Mouse (Mus musculus): ENCODE measurements around the gene Ccdc141. TPM values are rescaled to one million over a fixed set of nuclear protein-coding genes. Genes with fewer than 3 reads are reported as not detected.

Ccdc141 gene
- total RNA-seq, 1 experiment: 3.3 TPM

- no peak for TF ChIP-seq MAFK (IDR thresholded peaks at IDR 0.05; ENCODE audit: insufficient read depth, low read depth, low read length)
- no peak for TF ChIP-seq CHD2 (IDR thresholded peaks at IDR 0.05; ENCODE audit: low read depth, low read length)
- no peak for TF ChIP-seq HCFC1 (IDR thresholded peaks at IDR 0.05; ENCODE audit: borderline replicate concordance, insufficient read depth, low read length)
- TF ChIP-seq ZNF384 (IDR thresholded peaks at IDR 0.05; ENCODE audit: low read depth, low read length): no peak
- no peak for TF ChIP-seq ZC3H11A (IDR thresholded peaks at IDR 0.05; ENCODE audit: borderline replicate concordance, low read depth, low read length)
- Histone ChIP-seq H3K4me3 (ENCODE audit: insufficient read depth in 1 of 2, low read depth in 1 of 2, low read length in 2 of 2, poor library complexity in 1 of 2, severe bottlenecking in 1 of 2) (no peak overlapping the region), H3K9me3 (ENCODE audit: control insufficient read depth, insufficient read depth, low read depth, low read length) (no peaks in the 10 kb centered on the region), H3K4me1 (ENCODE audit: control insufficient read depth in 2 of 2, insufficient read depth in 2 of 2, low read length in 2 of 2, poor library complexity in 1 of 2) (peaks cover 8 to 12% of the 10 kb centered on the region in 2 experiments; a peak in 3 of 4 replicates), H3K9ac (ENCODE audit: insufficient read depth, low read depth, low read length, poor library complexity, severe bottlenecking) (no peak overlapping the region), H3K27ac (ENCODE audit: insufficient read depth, low read depth, low read length, poor library complexity, severe bottlenecking) (no peak overlapping the region), H3K36me3 (ENCODE audit: control insufficient read depth, insufficient read depth, low read length, poor library complexity, severe bottlenecking) (no peaks in the 10 kb centered on the region)
- no peak for DNase-seq (ENCODE audit: low read depth, low spot score)
- in situ Hi-C loops (cut with MboI; ENCODE audit: low sequenced_read_pairs in 2 of 2, unreplicated experiment in 2 of 2): no loop called here
These were observed 2.3 kb downstream of the Ccdc141 start for GRCm38 (mm10) chr2:77168081-77168685.

- Histone ChIP-seq H3K9ac (ENCODE audit: insufficient read depth, low read depth, low read length, poor library complexity, severe bottlenecking) (no peak overlapping the region), H3K9me3 (ENCODE audit: control insufficient read depth, insufficient read depth, low read depth, low read length) (no peaks in the 10 kb centered on the region), H3K4me3 (ENCODE audit: insufficient read depth in 1 of 2, low read depth in 1 of 2, low read length in 2 of 2, poor library complexity in 1 of 2, severe bottlenecking in 1 of 2) (no peak overlapping the region), H3K27ac (ENCODE audit: insufficient read depth, low read depth, low read length, poor library complexity, severe bottlenecking) (no peak overlapping the region), H3K4me1 (ENCODE audit: control insufficient read depth in 2 of 2, insufficient read depth in 2 of 2, low read length in 2 of 2, poor library complexity in 1 of 2) (peaks cover 8% of the 10 kb centered on the region in 2 experiments; a peak in 2 of 4 replicates), H3K36me3 (ENCODE audit: control insufficient read depth, insufficient read depth, low read length, poor library complexity, severe bottlenecking) (no peaks in the 10 kb centered on the region)
- no peak for TF ChIP-seq MAFK (IDR thresholded peaks at IDR 0.05; ENCODE audit: insufficient read depth, low read depth, low read length)
- TF ChIP-seq ZNF384 (IDR thresholded peaks at IDR 0.05; ENCODE audit: low read depth, low read length): no peak
- no peak for TF ChIP-seq CHD2 (IDR thresholded peaks at IDR 0.05; ENCODE audit: low read depth, low read length)
- TF ChIP-seq HCFC1 (IDR thresholded peaks at IDR 0.05; ENCODE audit: borderline replicate concordance, insufficient read depth, low read length): no peak
- TF ChIP-seq ZC3H11A (IDR thresholded peaks at IDR 0.05; ENCODE audit: borderline replicate concordance, low read depth, low read length): no peak
- no peak for DNase-seq (ENCODE audit: low read depth, low spot score)
- in situ Hi-C loops (cut with MboI; ENCODE audit: low sequenced_read_pairs in 2 of 2, unreplicated experiment in 2 of 2): no loop called here
These were observed 4.1 kb downstream of the Ccdc141 start for GRCm38 (mm10) chr2:77166366-77166765.

GRCm38 (mm10) chr2:77164662-77165061, 5.8 kb downstream of the Ccdc141 start:
- in situ Hi-C loops (cut with MboI; ENCODE audit: low sequenced_read_pairs in 2 of 2, unreplicated experiment in 2 of 2): no loop called here
- H3K36me3 ChIP-seq (ENCODE audit: control insufficient read depth, insufficient read depth, low read length, poor library complexity, severe bottlenecking): no peaks in the 10 kb centered on the region
- no peak for TF ChIP-seq HCFC1 (IDR thresholded peaks at IDR 0.05; ENCODE audit: borderline replicate concordance, insufficient read depth, low read length)
- TF ChIP-seq ZNF384 (IDR thresholded peaks at IDR 0.05; ENCODE audit: low read depth, low read length): no peak
- no peak for TF ChIP-seq MAFK (IDR thresholded peaks at IDR 0.05; ENCODE audit: insufficient read depth, low read depth, low read length)
- no peak for TF ChIP-seq ZC3H11A (IDR thresholded peaks at IDR 0.05; ENCODE audit: borderline replicate concordance, low read depth, low read length)
- no peak for TF ChIP-seq CHD2 (IDR thresholded peaks at IDR 0.05; ENCODE audit: low read depth, low read length)
- H3K4me3 ChIP-seq (ENCODE audit: insufficient read depth in 1 of 2, low read depth in 1 of 2, low read length in 2 of 2, poor library complexity in 1 of 2, severe bottlenecking in 1 of 2): no peak overlapping the region
- no peak overlapping the region for H3K27ac ChIP-seq (ENCODE audit: insufficient read depth, low read depth, low read length, poor library complexity, severe bottlenecking)
- H3K4me1 ChIP-seq (ENCODE audit: control insufficient read depth in 2 of 2, insufficient read depth in 2 of 2, low read length in 2 of 2, poor library complexity in 1 of 2): peaks cover 6% of the 10 kb centered on the region in 2 experiments; a peak in 2 of 4 replicates
- no peaks in the 10 kb centered on the region for H3K9me3 ChIP-seq (ENCODE audit: control insufficient read depth, insufficient read depth, low read depth, low read length)
- no peak for DNase-seq (ENCODE audit: low read depth, low spot score)
- H3K9ac ChIP-seq (ENCODE audit: insufficient read depth, low read depth, low read length, poor library complexity, severe bottlenecking): no peak overlapping the region

DNA sequence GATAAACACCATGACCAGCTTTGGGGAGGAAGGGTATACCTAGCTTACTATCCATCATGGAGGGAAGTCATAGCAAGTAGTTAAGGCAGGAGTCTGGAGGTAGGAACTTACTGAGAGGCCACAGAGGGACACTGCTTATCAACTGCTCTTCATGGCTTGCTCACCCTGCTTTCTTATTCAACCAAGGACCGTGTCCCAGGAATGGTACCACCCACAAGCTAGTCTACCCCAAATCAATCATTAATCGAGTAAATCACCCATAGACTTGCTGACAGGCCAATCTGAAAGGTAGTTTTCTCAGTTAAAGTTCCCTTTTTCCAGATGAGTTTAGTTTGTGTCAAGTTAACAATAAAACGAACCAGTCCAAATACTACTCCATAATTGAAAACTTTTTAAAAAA, 7.1 kb downstream of the Ccdc141 start:
- in situ Hi-C loops (cut with MboI; ENCODE audit: low sequenced_read_pairs in 2 of 2, unreplicated experiment in 2 of 2): no loop called here
- H3K36me3 ChIP-seq (ENCODE audit: control insufficient read depth, insufficient read depth, low read length, poor library complexity, severe bottlenecking): no peaks in the 10 kb centered on the region
- H3K4me3 ChIP-seq (ENCODE audit: insufficient read depth in 1 of 2, low read depth in 1 of 2, low read length in 2 of 2, poor library complexity in 1 of 2, severe bottlenecking in 1 of 2): no peak overlapping the region
- no peak overlapping the region for H3K9ac ChIP-seq (ENCODE audit: insufficient read depth, low read depth, low read length, poor library complexity, severe bottlenecking)
- H3K27ac ChIP-seq (ENCODE audit: insufficient read depth, low read depth, low read length, poor library complexity, severe bottlenecking): no peak overlapping the region
- H3K9me3 ChIP-seq (ENCODE audit: control insufficient read depth, insufficient read depth, low read depth, low read length): no peaks in the 10 kb centered on the region
- peaks cover 4 to 6% of the 10 kb centered on the region in 2 experiments; a peak in 2 of 4 replicates for H3K4me1 ChIP-seq (ENCODE audit: control insufficient read depth in 2 of 2, insufficient read depth in 2 of 2, low read length in 2 of 2, poor library complexity in 1 of 2)
- TF ChIP-seq ZC3H11A (IDR thresholded peaks at IDR 0.05; ENCODE audit: borderline replicate concordance, low read depth, low read length) (no peak), MAFK (IDR thresholded peaks at IDR 0.05; ENCODE audit: insufficient read depth, low read depth, low read length) (no peak), CHD2 (IDR thresholded peaks at IDR 0.05; ENCODE audit: low read depth, low read length) (no peak), ZNF384 (IDR thresholded peaks at IDR 0.05; ENCODE audit: low read depth, low read length) (no peak), HCFC1 (IDR thresholded peaks at IDR 0.05; ENCODE audit: borderline replicate concordance, insufficient read depth, low read length) (no peak)
- DNase-seq (ENCODE audit: low read depth, low spot score): no peak

All from ES-E14 (cell line).